Mouse (Mus musculus): ENCODE data around the gene Cdipt. TPM values are rescaled to one million over a fixed set of nuclear protein-coding genes. Genes with fewer than 3 reads are reported as not detected.
A peak's percentile ranks its signal among the peaks of the same experiment; 100 is the strongest.

The Cdipt gene
- total and polyA plus RNA-seq, 2 experiments from 2014 or later: 146 to 240 TPM

- H3K9me3 ChIP-seq (ENCODE audit: low read length): no peaks in the 10 kb centered on the region
- H3K4me1 ChIP-seq (ENCODE audit: insufficient read depth, low read length): peaks cover 14% of the 10 kb centered on the region
- H3K27me3 ChIP-seq (ENCODE audit: insufficient read depth, low read length): no peaks in the 10 kb centered on the region
- 0% methylated on average over 7 of the region's 8 CpGs for WGBS
- ATAC-seq: no peak
- H3K36me3 ChIP-seq (ENCODE audit: insufficient read depth, low read length): peaks cover 10% of the 10 kb centered on the region; the same call in 1 of the 2 replicates
- peak overlapping the region; percentile 52 for H3K4me3 ChIP-seq (ENCODE audit: low read length)
- H3K9ac ChIP-seq (replicated peaks; ENCODE audit: low read length): peak overlapping the region; percentile 56; the same call in 1 of the 2 replicates
- H3K4me2 ChIP-seq (ENCODE audit: low read depth, low read length): peak overlapping the region; percentile 88
- no peak overlapping the region for H3K27ac ChIP-seq
- no peak for TF ChIP-seq CTCF (IDR thresholded peaks at IDR 0.05; ENCODE audit: low read depth)
- DNase-seq (ENCODE audit: low spot score): no peak
Observed at GRCm38 (mm10) chr7:126952646-126953045, 23.1 kb upstream of the Cdipt start.

- Histone ChIP-seq H3K27ac (no peak overlapping the region), H3K4me1 (ENCODE audit: insufficient read depth, low read length) (peaks cover 5% of the 10 kb centered on the region; the same call in 1 of the 2 replicates), H3K36me3 (ENCODE audit: insufficient read depth, low read length) (peaks cover 25% of the 10 kb centered on the region), H3K4me2 (ENCODE audit: low read depth, low read length) (no peak overlapping the region), H3K9me3 (ENCODE audit: low read length) (no peaks in the 10 kb centered on the region), H3K9ac (replicated peaks; ENCODE audit: low read length) (no peak overlapping the region), H3K4me3 (ENCODE audit: low read length) (no peak overlapping the region), H3K27me3 (ENCODE audit: insufficient read depth, low read length) (no peaks in the 10 kb centered on the region)
- WGBS: 66% methylated on average over 3 of the region's 3 CpGs
- DNase-seq (ENCODE audit: low spot score) (no peak), ATAC-seq (no peak)
- no peak for TF ChIP-seq CTCF (IDR thresholded peaks at IDR 0.05; ENCODE audit: low read depth)
Observed at GRCm38 (mm10) chr7:126955125-126955524, 20.6 kb upstream of the Cdipt start.

- DNase-seq (ENCODE audit: low spot score) (no peak), ATAC-seq (no peak)
- Histone ChIP-seq H3K27me3 (ENCODE audit: insufficient read depth, low read length) (no peaks in the 10 kb centered on the region), H3K9me3 (ENCODE audit: low read length) (no peaks in the 10 kb centered on the region), H3K9ac (replicated peaks; ENCODE audit: low read length) (no peak overlapping the region), H3K36me3 (ENCODE audit: insufficient read depth, low read length) (peaks cover 50% of the 10 kb centered on the region), H3K4me3 (ENCODE audit: low read length) (no peak overlapping the region), H3K27ac (no peak overlapping the region), H3K4me2 (ENCODE audit: low read depth, low read length) (no peak overlapping the region), H3K4me1 (ENCODE audit: insufficient read depth, low read length) (no peaks in the 10 kb centered on the region)
- WGBS: 53% methylated on average over 9 of the region's 9 CpGs
- no peak for TF ChIP-seq CTCF (IDR thresholded peaks at IDR 0.05; ENCODE audit: low read depth)
Observed at GRCm38 (mm10) chr7:126959780-126960179, 15.9 kb upstream of the Cdipt start.

GRCm38 (mm10) chr7:126961095-126961494 lies 14.6 kb upstream of the Cdipt start:
- no peak for TF ChIP-seq CTCF (IDR thresholded peaks at IDR 0.05; ENCODE audit: low read depth)
- H3K9me3 ChIP-seq (ENCODE audit: low read length): no peaks in the 10 kb centered on the region
- no peak overlapping the region for H3K4me2 ChIP-seq (ENCODE audit: low read depth, low read length)
- peaks cover 45% of the 10 kb centered on the region for H3K36me3 ChIP-seq (ENCODE audit: insufficient read depth, low read length)
- no peak overlapping the region for H3K9ac ChIP-seq (replicated peaks; ENCODE audit: low read length)
- DNase-seq (ENCODE audit: low spot score): no peak
- H3K4me1 ChIP-seq (ENCODE audit: insufficient read depth, low read length): no peaks in the 10 kb centered on the region
- 84% methylated on average over 5 of the region's 5 CpGs for WGBS
- H3K27me3 ChIP-seq (ENCODE audit: insufficient read depth, low read length): no peaks in the 10 kb centered on the region
- no peak overlapping the region for H3K4me3 ChIP-seq (ENCODE audit: low read length)
- no peak for ATAC-seq
- H3K27ac ChIP-seq: no peak overlapping the region

- 89% methylated on average over 4 of the region's 4 CpGs for WGBS
- TF ChIP-seq CTCF (IDR thresholded peaks at IDR 0.05; ENCODE audit: low read depth): no peak
- no peak for DNase-seq (ENCODE audit: low spot score)
- Histone ChIP-seq H3K4me3 (ENCODE audit: low read length) (no peak overlapping the region), H3K36me3 (ENCODE audit: insufficient read depth, low read length) (peaks cover 41% of the 10 kb centered on the region), H3K27me3 (ENCODE audit: insufficient read depth, low read length) (no peaks in the 10 kb centered on the region), H3K9me3 (ENCODE audit: low read length) (no peaks in the 10 kb centered on the region), H3K4me1 (ENCODE audit: insufficient read depth, low read length) (no peaks in the 10 kb centered on the region), H3K27ac (no peak overlapping the region), H3K9ac (replicated peaks; ENCODE audit: low read length) (no peak overlapping the region), H3K4me2 (ENCODE audit: low read depth, low read length) (no peak overlapping the region)
- no peak for ATAC-seq
Observed at GRCm38 (mm10) chr7:126961965-126962364, 13.7 kb upstream of the Cdipt start.

- Histone ChIP-seq H3K9me3 (ENCODE audit: low read length) (no peaks in the 10 kb centered on the region), H3K4me1 (ENCODE audit: insufficient read depth, low read length) (no peaks in the 10 kb centered on the region), H3K27me3 (ENCODE audit: insufficient read depth, low read length) (no peaks in the 10 kb centered on the region), H3K4me3 (ENCODE audit: low read length) (no peak overlapping the region), H3K36me3 (ENCODE audit: insufficient read depth, low read length) (peaks cover 44% of the 10 kb centered on the region), H3K4me2 (ENCODE audit: low read depth, low read length) (no peak overlapping the region), H3K9ac (replicated peaks; ENCODE audit: low read length) (no peak overlapping the region), H3K27ac (no peak overlapping the region)
- TF ChIP-seq CTCF (IDR thresholded peaks at IDR 0.05; ENCODE audit: low read depth): peak; percentile 62
- no peak for ATAC-seq
- DNase-seq (ENCODE audit: low spot score): peak; percentile 25
- 28% methylated on average over 19 of the region's 19 CpGs for WGBS
Observed at GRCm38 (mm10) chr7:126963548-126964286, 12.0 kb upstream of the Cdipt start.

GRCm38 (mm10) chr7:126965568-126965967 lies 10.1 kb upstream of the Cdipt start:
- ATAC-seq (no peak), DNase-seq (ENCODE audit: low spot score) (no peak)
- Histone ChIP-seq H3K4me3 (ENCODE audit: low read length) (no peak overlapping the region), H3K27ac (no peak overlapping the region), H3K9me3 (ENCODE audit: low read length) (no peaks in the 10 kb centered on the region), H3K27me3 (ENCODE audit: insufficient read depth, low read length) (no peaks in the 10 kb centered on the region), H3K4me2 (ENCODE audit: low read depth, low read length) (no peak overlapping the region), H3K36me3 (ENCODE audit: insufficient read depth, low read length) (peaks cover 42% of the 10 kb centered on the region), H3K9ac (replicated peaks; ENCODE audit: low read length) (no peak overlapping the region), H3K4me1 (ENCODE audit: insufficient read depth, low read length) (no peaks in the 10 kb centered on the region)
- TF ChIP-seq CTCF (IDR thresholded peaks at IDR 0.05; ENCODE audit: low read depth): no peak
- WGBS: 51% methylated on average over 3 of the region's 3 CpGs

All from hindbrain, postnatal 0 days (tissue).